Mouse (Mus musculus): ENCODE measurements around the gene H2al1o. TPM values are rescaled to one million over a fixed set of nuclear protein-coding genes. Genes with fewer than 3 reads are reported as not detected.
"Not testable (repeated sequence)": the region's sequence is repeated elsewhere in the genome, so short reads cannot be mapped to it uniquely, and the experiment has no call there.

Gene H2al1o
- polyA plus RNA-seq (2016; fragmentation: Nextera tagmentation; extraction: Ambion mirVana): not detected in 2 replicates

GRCm38 (mm10) chrX:9572309-9572708, at the start of gene H2al1o:
Gene H2al1o, minus strand, starts transcription at chrX:9572409.
- not testable (repeated sequence) for H3K4me1 ChIP-seq (replicated peaks); H3K27me3 ChIP-seq (ENCODE audit: insufficient read depth, poor library complexity, severe bottlenecking); H3K27ac ChIP-seq; H3K9me3 ChIP-seq; H3K4me3 ChIP-seq; DNase-seq (ENCODE audit: low spot score); H3K36me3 ChIP-seq
- 85% methylated on average over 3 of the region's 3 CpGs for WGBS

- not testable (repeated sequence) for H3K9me3 ChIP-seq; DNase-seq (ENCODE audit: low spot score); H3K4me3 ChIP-seq; H3K4me1 ChIP-seq (replicated peaks); H3K27ac ChIP-seq; H3K36me3 ChIP-seq; H3K27me3 ChIP-seq (ENCODE audit: insufficient read depth, poor library complexity, severe bottlenecking)
- 92% methylated on average over 7 of the region's 7 CpGs for WGBS
Measured at GRCm38 (mm10) chrX:9598036-9598435, 25.8 kb upstream of the H2al1o start.

- H3K4me3 ChIP-seq: no peak overlapping the region
- no peaks in the 10 kb centered on the region for H3K4me1 ChIP-seq (replicated peaks)
- 92% methylated on average over 3 of the region's 3 CpGs for WGBS
- no peaks in the 10 kb centered on the region for H3K27me3 ChIP-seq (ENCODE audit: insufficient read depth, poor library complexity, severe bottlenecking)
- H3K36me3 ChIP-seq: no peaks in the 10 kb centered on the region
- no peak for DNase-seq (ENCODE audit: low spot score)
- no peak overlapping the region for H3K27ac ChIP-seq
- no peaks in the 10 kb centered on the region for H3K9me3 ChIP-seq
Measured at GRCm38 (mm10) chrX:9536881-9537280, 35.3 kb downstream of the H2al1o start.

Other genes starting within 250 kb of the H2al1o start
- gene H2al1k, start 221.8 kb downstream of the H2al1o start, polyA plus RNA-seq (2016; fragmentation: Nextera tagmentation; extraction: Ambion mirVana): not detected in 2 replicates
- 0.41 and 0.84 TPM in 2 replicates for gene Cybb, start 84.6 kb downstream of the H2al1o start, polyA plus RNA-seq (2016; fragmentation: Nextera tagmentation; extraction: Ambion mirVana)
- 14.3 and 15.8 TPM in 2 replicates for gene Dynlt3, start 90.6 kb upstream of the H2al1o start, polyA plus RNA-seq (2016; fragmentation: Nextera tagmentation; extraction: Ambion mirVana)

Data from hindbrain, embryonic 10.5 days (tissue).